Mouse (Mus musculus): ENCODE data around the gene Klf12. TPM values are rescaled to one million over a fixed set of nuclear protein-coding genes. Genes with fewer than 3 reads are reported as not detected.

Klf12 gene
- 0.10 TPM in 1 of 2 replicates, not detected in the other for polyA plus RNA-seq (2012)

GRCm38 (mm10) chr14:100284119-100284860, at the start of gene Klf12:
TSS of gene Klf12 (minus strand) at chr14:100284679.

